Mouse (Mus musculus) G1E (cell line): ENCODE measurements around the gene Zfp90. TPM values are rescaled to one million over a fixed set of nuclear protein-coding genes. Genes with fewer than 3 reads are reported as not detected.

Source experiments
- ATAC-seq: 2 replicates; pipeline ENCODE4 v1.8.0; 2016; ENCODE audit warnings: mild to moderate bottlenecking; ENCODE audit not compliant: insufficient number of reproducible peaks, poor library complexity, low FRiP score, severe bottlenecking; ENCODE audit errors: extremely low read depth
- DNase-seq: peaks from one replicate; pipeline ENCODE4 v3.0.0; 2012; ENCODE audit warnings: low spot score
- H3K27me3 ChIP-seq: 2 replicates; pipeline ENCODE4 v1.6.1; 2012; ENCODE audit warnings: mild to moderate bottlenecking, low read length, inconsistent platforms; ENCODE audit not compliant: insufficient read depth
- H3K36me3 ChIP-seq: replicated peaks from 2 replicates; pipeline ENCODE3; 2012; ENCODE audit warnings: mild to moderate bottlenecking, inconsistent platforms
- H3K4me1 ChIP-seq: 2 replicates; pipeline ENCODE4 v1.6.1; 2012; ENCODE audit warnings: low read depth, low read length, inconsistent platforms, mixed read lengths; ENCODE audit not compliant: insufficient read depth
- H3K4me3 ChIP-seq: 2 replicates; pipeline ENCODE4 v1.5.1; 2012; ENCODE audit warnings: low read depth, mild to moderate bottlenecking, inconsistent platforms, low read length, moderate library complexity, mixed read lengths
- H3K9me3 ChIP-seq: replicated peaks from 2 replicates; pipeline ENCODE4 v1.6.1; 2012; ENCODE audit warnings: inconsistent platforms
- CTCF ChIP-seq: IDR thresholded peaks from 2 replicates; pipeline ENCODE4 v1.5.1; 2012; ENCODE audit warnings: low read depth, low read length, inconsistent platforms, mixed read lengths
- GATA1 ChIP-seq: IDR thresholded peaks from 2 replicates; pipeline ENCODE4 v1.6.1; 2012; ENCODE audit warnings: borderline replicate concordance, low read length, inconsistent platforms, mixed read lengths
- GATA2 ChIP-seq: IDR thresholded peaks from 2 replicates; pipeline ENCODE4 v1.6.1; 2012; ENCODE audit warnings: low read depth, low read length, inconsistent platforms, borderline replicate concordance
- POLR2AphosphoS5 ChIP-seq: IDR thresholded peaks from 2 replicates; pipeline ENCODE4 v1.6.1; 2012; ENCODE audit warnings: low read depth, low read length, inconsistent platforms; ENCODE audit not compliant: insufficient replicate concordance
- TAL1 ChIP-seq: conservative IDR thresholded peaks from 2 replicates; pipeline ENCODE4 v1.6.1; 2012; ENCODE audit warnings: low read depth, low read length, inconsistent platforms, mixed read lengths
- polyA plus RNA-seq: library from polyadenylated mRNA; stranded (reverse); fragments of >175 nt; gene quantifications from 2 replicates; pipeline ENCODE4 v1.2.3, GENCODE M21; 2012
- total RNA-seq, 2 experiments: library from RNA; stranded (forward) in 1 of 2; stranded (reverse) in 1 of 2; fragments of 200-1000 nt in 1 of 2; fragments of >200 nt in 1 of 2; fragmentation: Nextera tagmentation in 1 of 2; gene quantifications; 2 replicates each; pipeline ENCODE4 v1.2.3; 2014 to 2017

Zfp90 gene
- total and polyA plus RNA-seq, 3 experiments, result 0.22 TPM; not detected in 2

DNA sequence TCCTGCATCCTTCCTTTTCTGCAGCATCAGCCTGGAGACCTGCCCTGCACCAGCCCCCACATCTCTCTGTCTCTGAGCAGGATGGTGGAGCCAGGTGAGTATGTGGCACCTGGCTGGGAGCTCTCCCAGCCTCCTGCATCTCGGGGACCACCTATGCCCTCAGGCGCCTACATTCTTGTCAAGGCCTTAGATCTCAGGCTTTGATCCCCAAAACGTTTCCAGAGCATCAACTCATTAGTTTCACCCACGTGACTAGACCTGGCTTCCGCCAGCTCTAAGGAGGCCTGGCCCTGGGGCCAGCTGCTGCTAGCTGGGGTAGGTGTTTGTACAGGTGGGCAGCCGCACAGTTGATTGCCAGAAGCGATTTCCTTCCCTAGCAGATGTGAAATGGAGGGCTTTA lies 54.4 kb downstream of the Zfp90 start:
- Histone ChIP-seq H3K36me3 (no peaks in the 10 kb centered on the region), H3K9me3 (no peaks in the 10 kb centered on the region), H3K4me1 (no peaks in the 10 kb centered on the region), H3K4me3 (no peak overlapping the region), H3K27me3 (no peaks in the 10 kb centered on the region)
- DNase-seq, result no peak
- ATAC-seq, result no peak
- TF ChIP-seq GATA1 (no peak), TAL1 (no peak), CTCF (no peak), POLR2AphosphoS5 (no peak), GATA2 (no peak)

DNA sequence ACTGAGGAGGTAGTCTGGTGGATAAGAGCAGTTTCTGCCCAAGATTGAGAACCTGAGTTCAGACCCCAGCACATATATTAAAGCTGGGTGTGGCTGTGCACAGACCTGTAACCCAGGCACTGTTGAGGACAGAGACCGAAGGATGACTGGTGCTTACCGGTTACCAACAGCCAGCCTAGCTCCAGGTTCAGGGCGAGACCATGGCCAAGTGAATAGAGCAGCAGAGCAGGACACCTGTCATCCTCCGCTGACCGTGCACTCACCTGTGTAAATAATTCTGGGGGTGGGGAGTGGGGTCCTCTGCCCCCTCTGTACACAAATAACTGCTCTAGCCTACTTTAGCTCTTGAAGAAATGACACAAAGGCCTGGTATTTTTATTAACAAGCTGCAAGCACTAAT lies 58.9 kb downstream of the Zfp90 start:
- H3K4me3 ChIP-seq, result no peak overlapping the region
- no peaks in the 10 kb centered on the region for H3K36me3 ChIP-seq
- no peaks in the 10 kb centered on the region for H3K27me3 ChIP-seq
- no peak for TF ChIP-seq TAL1
- TF ChIP-seq POLR2AphosphoS5, result no peak
- TF ChIP-seq CTCF, result no peak
- H3K9me3 ChIP-seq, result no peaks in the 10 kb centered on the region
- no peak for ATAC-seq
- H3K4me1 ChIP-seq, result no peaks in the 10 kb centered on the region
- no peak for DNase-seq

Other genes starting within 250 kb of the Zfp90 start
- 6.6 and 7.1 TPM in 2 replicates for gene Slc7a6, start 246.5 kb upstream of the Zfp90 start, total RNA-seq (2014; fragmentation: Nextera tagmentation)
- 4.1 TPM in 2 replicates for gene Slc7a6, start 246.5 kb upstream of the Zfp90 start, total RNA-seq (2017)
- 1.0 and 1.3 TPM in 2 replicates for gene Slc7a6, start 246.5 kb upstream of the Zfp90 start, polyA plus RNA-seq
- 32.7 and 36.3 TPM in 2 replicates for gene Slc7a6os, start 204.4 kb upstream of the Zfp90 start, total RNA-seq (2014; fragmentation: Nextera tagmentation)
- 41.0 and 45.6 TPM in 2 replicates for gene Slc7a6os, start 204.4 kb upstream of the Zfp90 start, total RNA-seq (2017)
- gene Slc7a6os, start 204.4 kb upstream of the Zfp90 start, polyA plus RNA-seq, result 24.1 and 25.6 TPM in 2 replicates
- 16.1 and 20.0 TPM in 2 replicates for gene Prmt7, start 204.4 kb upstream of the Zfp90 start, total RNA-seq (2014; fragmentation: Nextera tagmentation)
- gene Prmt7, start 204.4 kb upstream of the Zfp90 start, total RNA-seq (2017), result 22.8 and 27.4 TPM in 2 replicates
- 20.5 and 43.9 TPM in 2 replicates for gene Prmt7, start 204.4 kb upstream of the Zfp90 start, polyA plus RNA-seq
- not detected in 2 replicates for gene Smpd3, start 77.3 kb upstream of the Zfp90 start, total RNA-seq (2014; fragmentation: Nextera tagmentation)
- 0.06 TPM in 1 of 2 replicates, not detected in the other for gene Smpd3, start 77.3 kb upstream of the Zfp90 start, total RNA-seq (2017)
- gene Smpd3, start 77.3 kb upstream of the Zfp90 start, polyA plus RNA-seq, result not detected in 2 replicates
- gene 6030452D12Rik, start 85.2 kb downstream of the Zfp90 start, total RNA-seq (2014; fragmentation: Nextera tagmentation), result not detected in 2 replicates
- not detected in 2 replicates for gene 6030452D12Rik, start 85.2 kb downstream of the Zfp90 start, total RNA-seq (2017)
- not detected in 2 replicates for gene 6030452D12Rik, start 85.2 kb downstream of the Zfp90 start, polyA plus RNA-seq
- not detected in 2 replicates for gene Cdh3, start 95.6 kb downstream of the Zfp90 start, total RNA-seq (2014; fragmentation: Nextera tagmentation)
- 0.05 TPM in 1 of 2 replicates, not detected in the other for gene Cdh3, start 95.6 kb downstream of the Zfp90 start, total RNA-seq (2017)
- gene Cdh3, start 95.6 kb downstream of the Zfp90 start, polyA plus RNA-seq, result not detected in 2 replicates
- 18.1 and 19.3 TPM in 2 replicates for gene Gm10073, start 158.1 kb downstream of the Zfp90 start, total RNA-seq (2014; fragmentation: Nextera tagmentation)
- 169 and 296 TPM in 2 replicates for gene Gm10073, start 158.1 kb downstream of the Zfp90 start, total RNA-seq (2017)
- 20.2 and 30.8 TPM in 2 replicates for gene Gm10073, start 158.1 kb downstream of the Zfp90 start, polyA plus RNA-seq
- not detected in 2 replicates for gene Cdh1, start 188.0 kb downstream of the Zfp90 start, total RNA-seq (2014; fragmentation: Nextera tagmentation)
- 0.06 and 0.11 TPM in 2 replicates for gene Cdh1, start 188.0 kb downstream of the Zfp90 start, total RNA-seq (2017)
- not detected in 2 replicates for gene Cdh1, start 188.0 kb downstream of the Zfp90 start, polyA plus RNA-seq